Mouse (Mus musculus) left cerebral cortex, postnatal 14 days (tissue): Measurements from ENCODE around the gene Vmn1r188. TPM values are rescaled to one million over a fixed set of nuclear protein-coding genes. Genes with fewer than 3 reads are reported as not detected.
"Not testable (repeated sequence)": the region's sequence is repeated elsewhere in the genome, so short reads cannot be mapped to it uniquely, and the experiment has no call there.

ENCODE experiments used
- DNase-seq, 2 experiments: peaks; one replicate each; pipeline ENCODE4 v3.0.0; 2021 to 2022; ENCODE audit warnings: low spot score in 2 of 2, mixed read lengths in 1 of 2
- intact Hi-C: fragments of 180-260 bp; cut with DNase I; formaldehyde crosslinking; loops from one replicate; pipeline ENCODE4 v1.15.1; 2025
- long read RNA-seq, 2 experiments: library from polyadenylated mRNA; stranded (forward); transcript quantifications; one replicate each; pipeline ENCODE4 v2.0.0; 2021
- total RNA-seq, 2 experiments: library from RNA; stranded (reverse); gene quantifications; 2 replicates each; pipeline ENCODE4 v1.2.3; 2021

Vmn1r188 gene
- not detected for total RNA-seq
- long read RNA-seq, experiment 1 = 0 reads
- long read RNA-seq, experiment 2 = 0 reads

- intact Hi-C loops, DNase-seq: not testable (repeated sequence)
Measured at GRCm38 (mm10) chr13:22084140-22084539, at the start of gene Vmn1r188. Vmn1r188 (plus strand) TSS chr13:22084440.

- DNase-seq = no peak
Measured at GRCm38 (mm10) chr13:22034443-22035266, 49.6 kb upstream of the Vmn1r188 start.

GRCm38 (mm10) chr13:22035267-22036148 is 48.7 kb upstream of the Vmn1r188 start, which contains the start of the genes Hist1h2ah and Hist1h2bk:
Hist1h2ah (minus strand) TSS chr13:22035568.
Hist1h2bk (plus strand) TSS chr13:22035870.
- intact Hi-C loops = not testable (repeated sequence)
- DNase-seq = peak; percentile 89 to 95

More at GRCm38 (mm10) chr13:22034443-22035266, 49.6 kb upstream of the Vmn1r188 start:
- intact Hi-C loops = no loop called here

GRCm38 (mm10) chr13:22036149-22036956 is 47.9 kb upstream of the Vmn1r188 start:
- intact Hi-C loops = no loop called here

GRCm38 (mm10) chr13:22036986-22037385 is 47.3 kb upstream of the Vmn1r188 start:
- intact Hi-C loops = no loop called here
- no peak for DNase-seq

More at GRCm38 (mm10) chr13:22036149-22036956, 47.9 kb upstream of the Vmn1r188 start:
- DNase-seq = no peak

- DNase-seq = no peak
- intact Hi-C loops = no loop called here
Measured at GRCm38 (mm10) chr13:22037415-22037814, 46.8 kb upstream of the Vmn1r188 start.

GRCm38 (mm10) chr13:22039364-22039763 is 44.9 kb upstream of the Vmn1r188 start:
- intact Hi-C loops = no loop called here
- no peak for DNase-seq

- intact Hi-C loops = loop anchor here (5.0 to 10.0 kb wide), 4 partner anchors 1365 to 1705 kb away; partner anchors contain the start of genes Hist1h2ac, Hist1h2af, Hist1h2bb and Hist1h2bc
- no peak for DNase-seq
Measured at GRCm38 (mm10) chr13:22039951-22040463, 44.2 kb upstream of the Vmn1r188 start.

GRCm38 (mm10) chr13:22040464-22041141 is 43.6 kb upstream of the Vmn1r188 start:
- peak in 1 of 2 experiments; percentile 38 for DNase-seq
- intact Hi-C loops = loop anchor here (5.0 to 10.0 kb wide), 4 partner anchors 1364 to 1704 kb away; partner anchors contain the start of genes Hist1h2ac, Hist1h2af, Hist1h2bb and Hist1h2bc

GRCm38 (mm10) chr13:22041142-22041536 is 43.1 kb upstream of the Vmn1r188 start, which contains the start of gene Hist1h4i:
Hist1h4i (minus strand) TSS chr13:22041362.
- intact Hi-C loops = loop anchor here (5.0 to 10.0 kb wide), 4 partner anchors 1364 to 1704 kb away; partner anchors contain the start of genes Hist1h2ac, Hist1h2af, Hist1h2bb and Hist1h2bc
- DNase-seq = peak; percentile 96 to 98

GRCm38 (mm10) chr13:22041651-22042567 is 42.3 kb upstream of the Vmn1r188 start:
- intact Hi-C loops = loop anchor here (5.0 to 10.0 kb wide), 4 partner anchors 1363 to 1703 kb away; partner anchors contain the start of genes Hist1h2ac, Hist1h2af, Hist1h2bb and Hist1h2bc
- DNase-seq = no peak

- DNase-seq = peak; percentile 93 to 98
- intact Hi-C loops = loop anchor here (5.0 to 10.0 kb wide), 4 partner anchors 1362 to 1702 kb away; partner anchors contain the start of genes Hist1h2ac, Hist1h2af, Hist1h2bb and Hist1h2bc
Measured at GRCm38 (mm10) chr13:22042568-22043502, 41.4 kb upstream of the Vmn1r188 start, which contains the start of the genes Hist1h2ag and Hist1h2bj. Hist1h2ag (minus strand) TSS chr13:22042944. Hist1h2bj (plus strand) TSS chr13:22043214.

GRCm38 (mm10) chr13:22043503-22044431 is 40.5 kb upstream of the Vmn1r188 start:
- intact Hi-C loops = loop anchor here (5.0 to 10.0 kb wide), 4 partner anchors 1361 to 1701 kb away; partner anchors contain the start of genes Hist1h2ac, Hist1h2af, Hist1h2bb and Hist1h2bc
- peak; percentile 45 to 77 for DNase-seq
